Mouse (Mus musculus): ENCODE results near the gene BC067074. TPM values are rescaled to one million over a fixed set of nuclear protein-coding genes. Genes with fewer than 3 reads are reported as not detected.
A peak's percentile ranks its signal among the peaks of the same experiment; 100 is the strongest.

The BC067074 gene
- polyA plus RNA-seq, 1 experiment from 2014 or later, result 5.4 TPM

DNA sequence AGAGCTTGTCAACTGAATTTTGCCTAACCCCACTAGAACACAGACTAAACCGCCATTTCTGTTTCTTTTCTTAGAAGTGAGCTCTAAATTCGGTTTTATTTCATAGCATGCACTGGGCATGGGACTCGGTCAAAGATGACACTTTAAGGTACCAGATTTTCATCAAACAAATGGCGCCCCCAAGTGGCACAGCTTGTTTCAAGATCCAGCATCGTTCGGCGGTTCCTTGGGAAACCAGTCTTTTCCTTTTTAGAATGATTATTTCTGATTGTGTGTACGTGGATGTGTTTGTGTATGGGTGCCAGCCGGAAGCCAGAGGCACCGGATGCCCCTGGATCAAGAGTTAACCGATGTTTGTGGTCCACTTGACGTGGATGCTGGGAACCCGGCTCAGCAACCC, 27.7 kb upstream of the BC067074 start:
- no peak for ATAC-seq (ENCODE audit: insufficient read depth)
- H3K9ac ChIP-seq, result no peak overlapping the region
- no peaks in the 10 kb centered on the region for H3K9me3 ChIP-seq (ENCODE audit: low read depth, low read length)
- H3K4me3 ChIP-seq (ENCODE audit: low read depth, low read length), result no peak overlapping the region
- DNase-seq, result peak; percentile 88
- no peaks in the 10 kb centered on the region for H3K27me3 ChIP-seq (ENCODE audit: insufficient read depth, low read length)
- TF ChIP-seq CTCF (IDR thresholded peaks at IDR 0.05; ENCODE audit: low read depth), result peak; percentile 64
- H3K27ac ChIP-seq (ENCODE audit: low read depth), result no peak overlapping the region
- no peaks in the 10 kb centered on the region for H3K36me3 ChIP-seq (ENCODE audit: insufficient read depth)
- no peaks in the 10 kb centered on the region for H3K4me1 ChIP-seq (ENCODE audit: insufficient read depth)
- no peak overlapping the region for H3K4me2 ChIP-seq
- 26% methylated on average over 13 of the region's 13 CpGs for WGBS

- Histone ChIP-seq H3K4me2 (peak overlapping the region; percentile 43), H3K36me3 (ENCODE audit: insufficient read depth) (no peaks in the 10 kb centered on the region), H3K4me1 (ENCODE audit: insufficient read depth) (no peaks in the 10 kb centered on the region), H3K4me3 (ENCODE audit: low read depth, low read length) (no peak overlapping the region), H3K9me3 (ENCODE audit: low read depth, low read length) (no peaks in the 10 kb centered on the region), H3K9ac (no peak overlapping the region), H3K27me3 (ENCODE audit: insufficient read depth, low read length) (no peaks in the 10 kb centered on the region), H3K27ac (ENCODE audit: low read depth) (no peak overlapping the region)
- ATAC-seq (ENCODE audit: insufficient read depth) (peak; percentile 36; the same call in 1 of the 2 replicates), DNase-seq (peak; percentile 95)
- 25% methylated on average over 9 of the region's 9 CpGs for WGBS
- TF ChIP-seq CTCF (IDR thresholded peaks at IDR 0.05; ENCODE audit: low read depth), result peak; percentile 88
Observed at GRCm38 (mm10) chr13:113266495-113266951, 26.4 kb upstream of the BC067074 start.

DNA sequence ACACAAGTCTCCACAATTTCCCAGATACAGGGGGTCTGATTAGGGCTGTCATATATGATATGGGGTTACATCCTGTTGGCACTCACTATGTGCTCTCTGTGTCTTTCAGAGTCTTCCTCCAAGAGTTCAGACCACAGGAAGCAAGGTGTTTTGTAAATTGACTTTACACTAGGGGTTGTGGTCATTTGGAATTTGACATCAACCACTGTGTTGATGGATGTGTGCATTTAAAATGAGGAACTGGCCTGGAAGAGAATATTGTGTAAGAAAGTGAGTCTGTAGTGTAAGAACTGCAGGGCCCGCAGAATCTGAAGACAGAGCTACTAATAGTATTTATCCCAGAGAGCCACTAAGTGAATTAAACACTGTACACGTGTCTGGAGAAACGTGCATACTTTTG, 25.8 kb upstream of the BC067074 start:
- H3K4me3 ChIP-seq (ENCODE audit: low read depth, low read length), result no peak overlapping the region
- H3K4me1 ChIP-seq (ENCODE audit: insufficient read depth), result no peaks in the 10 kb centered on the region
- no peak for DNase-seq
- TF ChIP-seq CTCF (IDR thresholded peaks at IDR 0.05; ENCODE audit: low read depth), result no peak
- no peak overlapping the region for H3K9ac ChIP-seq
- H3K36me3 ChIP-seq (ENCODE audit: insufficient read depth), result no peaks in the 10 kb centered on the region
- 68% methylated on average over 3 of the region's 3 CpGs for WGBS
- H3K9me3 ChIP-seq (ENCODE audit: low read depth, low read length), result no peaks in the 10 kb centered on the region
- no peak overlapping the region for H3K27ac ChIP-seq (ENCODE audit: low read depth)
- no peaks in the 10 kb centered on the region for H3K27me3 ChIP-seq (ENCODE audit: insufficient read depth, low read length)
- ATAC-seq (ENCODE audit: insufficient read depth), result no peak
- H3K4me2 ChIP-seq, result no peak overlapping the region

GRCm38 (mm10) chr13:113269777-113270776, 22.9 kb upstream of the BC067074 start:
- Histone ChIP-seq H3K4me2 (no peak overlapping the region), H3K4me3 (ENCODE audit: low read depth, low read length) (no peak overlapping the region), H3K27me3 (ENCODE audit: insufficient read depth, low read length) (no peaks in the 10 kb centered on the region), H3K27ac (ENCODE audit: low read depth) (no peak overlapping the region), H3K4me1 (ENCODE audit: insufficient read depth) (no peaks in the 10 kb centered on the region), H3K36me3 (ENCODE audit: insufficient read depth) (no peaks in the 10 kb centered on the region), H3K9me3 (ENCODE audit: low read depth, low read length) (no peaks in the 10 kb centered on the region), H3K9ac (no peak overlapping the region)
- ATAC-seq (ENCODE audit: insufficient read depth) (peak; percentile 87), DNase-seq (peak; percentile 93)
- 53% methylated on average over 18 of the region's 18 CpGs for WGBS
- peak; percentile 95 for TF ChIP-seq CTCF (IDR thresholded peaks at IDR 0.05; ENCODE audit: low read depth)

- no peaks in the 10 kb centered on the region for H3K4me1 ChIP-seq (ENCODE audit: insufficient read depth)
- DNase-seq, result no peak
- H3K27me3 ChIP-seq (ENCODE audit: insufficient read depth, low read length), result no peaks in the 10 kb centered on the region
- no peak for ATAC-seq (ENCODE audit: insufficient read depth)
- H3K9me3 ChIP-seq (ENCODE audit: low read depth, low read length), result no peaks in the 10 kb centered on the region
- no peak overlapping the region for H3K4me3 ChIP-seq (ENCODE audit: low read depth, low read length)
- H3K36me3 ChIP-seq (ENCODE audit: insufficient read depth), result no peaks in the 10 kb centered on the region
- TF ChIP-seq CTCF (IDR thresholded peaks at IDR 0.05; ENCODE audit: low read depth), result no peak
- H3K4me2 ChIP-seq, result no peak overlapping the region
- H3K27ac ChIP-seq (ENCODE audit: low read depth), result no peak overlapping the region
- no peak overlapping the region for H3K9ac ChIP-seq
- WGBS, result 86% methylated on average over 8 of the region's 8 CpGs
Observed at GRCm38 (mm10) chr13:113271189-113271588, 21.8 kb upstream of the BC067074 start.

DNA sequence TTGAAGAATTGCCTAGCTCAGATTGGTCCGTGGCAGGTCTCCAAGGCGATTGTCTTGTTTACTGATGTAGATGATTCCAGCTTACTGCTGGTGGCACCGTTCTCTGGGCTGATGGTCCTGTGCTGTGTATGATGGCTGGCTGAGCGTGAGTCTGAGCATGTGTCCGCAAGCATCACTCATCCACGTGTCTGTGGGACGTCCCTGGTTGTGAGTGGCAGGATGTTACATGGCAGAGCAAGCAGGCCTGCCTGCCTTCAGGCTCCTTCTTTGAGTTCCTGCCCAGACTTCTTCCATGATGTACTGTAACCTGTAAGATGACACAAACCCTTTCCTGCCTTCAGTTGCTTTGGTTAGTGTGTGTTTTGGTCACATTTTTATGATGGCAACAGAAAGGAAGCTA, 5.8 kb upstream of the BC067074 start:
- no peaks in the 10 kb centered on the region for H3K4me1 ChIP-seq (ENCODE audit: insufficient read depth)
- H3K36me3 ChIP-seq (ENCODE audit: insufficient read depth), result no peaks in the 10 kb centered on the region
- H3K27me3 ChIP-seq (ENCODE audit: insufficient read depth, low read length), result peaks cover 3% of the 10 kb centered on the region; the same call in 1 of the 2 replicates
- ATAC-seq (ENCODE audit: insufficient read depth) (no peak), DNase-seq (no peak)
- 75% methylated on average over 7 of the region's 7 CpGs for WGBS
- H3K9me3 ChIP-seq (ENCODE audit: low read depth, low read length), result no peaks in the 10 kb centered on the region
- H3K4me2 ChIP-seq, result no peak overlapping the region
- no peak overlapping the region for H3K27ac ChIP-seq (ENCODE audit: low read depth)
- no peak for TF ChIP-seq CTCF (IDR thresholded peaks at IDR 0.05; ENCODE audit: low read depth)
- no peak overlapping the region for H3K4me3 ChIP-seq (ENCODE audit: low read depth, low read length)
- H3K9ac ChIP-seq, result no peak overlapping the region

All from lung, embryonic 14.5 days (tissue).